Mouse (Mus musculus) forebrain, embryonic 13.5 days (tissue): ENCODE measurements around the gene Strip1. TPM values are rescaled to one million over a fixed set of nuclear protein-coding genes. Genes with fewer than 3 reads are reported as not detected.
"Not testable (repeated sequence)": the region's sequence is repeated elsewhere in the genome, so short reads cannot be mapped to it uniquely, and the experiment has no call there.

Experiments
- ATAC-seq: fragments of 200-750 bp; cut with Nextera tagmentation; 2 replicates; pipeline ENCODE4 v1.8.0; 2017
- H3K27ac ChIP-seq: fragments of 300-500 bp; sonication (generic); 2 replicates; pipeline ENCODE4 v1.5.1; 2015; ENCODE audit warnings: inconsistent platforms, mild to moderate bottlenecking, moderate library complexity
- H3K27me3 ChIP-seq: fragments of 300-500 bp; sonication (generic); 2 replicates; pipeline ENCODE4 v1.6.1; 2015; ENCODE audit warnings: mild to moderate bottlenecking, inconsistent platforms
- H3K36me3 ChIP-seq: fragments of 300-500 bp; sonication (generic); 2 replicates; pipeline ENCODE4 v1.6.1; 2015; ENCODE audit warnings: mild to moderate bottlenecking, inconsistent platforms; ENCODE audit not compliant: poor library complexity, severe bottlenecking
- H3K4me1 ChIP-seq: fragments of 300-500 bp; sonication (generic); 2 replicates; pipeline ENCODE4 v1.6.1; 2015; ENCODE audit warnings: inconsistent platforms
- H3K4me2 ChIP-seq: fragments of 300-500 bp; sonication (generic); 2 replicates; pipeline ENCODE4 v1.6.1; 2015; ENCODE audit warnings: inconsistent platforms, mild to moderate bottlenecking, moderate library complexity
- H3K4me3 ChIP-seq: fragments of 300-500 bp; sonication (generic); 2 replicates; pipeline ENCODE4 v1.5.1; 2015; ENCODE audit warnings: mild to moderate bottlenecking, inconsistent platforms
- H3K9ac ChIP-seq: fragments of 300-500 bp; sonication (generic); 2 replicates; pipeline ENCODE4 v1.6.1; 2015; ENCODE audit warnings: mild to moderate bottlenecking, inconsistent platforms
- H3K9me3 ChIP-seq: fragments of 300-500 bp; sonication (generic); replicated peaks from 2 replicates; pipeline ENCODE4 v1.6.1; 2016; ENCODE audit warnings: inconsistent platforms
- WGBS: fragments of 180-500 bp; shearing (Covaris S2); methylation state at CpG from one replicate; pipeline ENCODE4 v1.1.7; 2015; 5-methylcytosine and 5-hydroxymethylcytosine counted together
- polyA plus RNA-seq: library from polyadenylated mRNA; unstranded; fragments of >200 nt; fragmentation: Nextera tagmentation; extraction: Ambion mirVana; gene quantifications from 2 replicates; pipeline ENCODE4 v1.2.1, GENCODE M21; 2015

Gene Strip1
- polyA plus RNA-seq, 1 experiment from 2014 or later: 110 TPM

GRCm38 (mm10) chr3:107652968-107653367, 21.5 kb upstream of the Strip1 start:
- no peak overlapping the region for H3K4me2 ChIP-seq
- no peaks in the 10 kb centered on the region for H3K36me3 ChIP-seq
- no peaks in the 10 kb centered on the region for H3K4me1 ChIP-seq
- no peak overlapping the region for H3K27ac ChIP-seq
- H3K9me3 ChIP-seq: peaks cover 3% of the 10 kb centered on the region; the same call in 1 of the 2 replicates
- 97% methylated on average over 3 of the region's 3 CpGs for whole genome bisulfite sequencing
- no peaks in the 10 kb centered on the region for H3K27me3 ChIP-seq
- ATAC-seq: no peak
- H3K9ac ChIP-seq: no peak overlapping the region
- H3K4me3 ChIP-seq: no peak overlapping the region

- not testable (repeated sequence) for H3K4me2 ChIP-seq, H3K9me3 ChIP-seq, H3K4me3 ChIP-seq, H3K27ac ChIP-seq, H3K27me3 ChIP-seq, H3K9ac ChIP-seq, H3K4me1 ChIP-seq, ATAC-seq, H3K36me3 ChIP-seq
- 83% methylated on average over 5 of the region's 5 CpGs for WGBS
Observed at GRCm38 (mm10) chr3:107650276-107650675, 18.8 kb upstream of the Strip1 start.

GRCm38 (mm10) chr3:107646947-107647346, 15.5 kb upstream of the Strip1 start:
- Histone ChIP-seq H3K9ac (no peak overlapping the region), H3K4me3 (no peak overlapping the region), H3K27ac (no peak overlapping the region), H3K9me3 (no peaks in the 10 kb centered on the region), H3K4me1 (no peaks in the 10 kb centered on the region), H3K4me2 (no peak overlapping the region), H3K27me3 (no peaks in the 10 kb centered on the region), H3K36me3 (no peaks in the 10 kb centered on the region)
- WGBS: 95% methylated on average over 3 of the region's 3 CpGs
- ATAC-seq: no peak

- 53% methylated on average over 5 of the region's 5 CpGs for WGBS
- ATAC-seq: no peak
- H3K4me2 ChIP-seq: no peak overlapping the region
Observed at GRCm38 (mm10) chr3:107637606-107638172, 6.2 kb upstream of the Strip1 start.

GRCm38 (mm10) chr3:107636236-107636635, 4.7 kb upstream of the Strip1 start:
- Histone ChIP-seq H3K27ac (no peak overlapping the region), H3K4me3 (no peak overlapping the region), H3K36me3 (no peaks in the 10 kb centered on the region), H3K27me3 (no peaks in the 10 kb centered on the region), H3K4me1 (0 out of 2 replicates have a peak, but pooled peaks cover 10% of the 10 kb centered on the region), H3K4me2 (no peak overlapping the region), H3K9ac (no peak overlapping the region), H3K9me3 (no peaks in the 10 kb centered on the region)
- WGBS: 76% methylated on average over 3 of the region's 3 CpGs
- no peak for ATAC-seq

More at GRCm38 (mm10) chr3:107637606-107638172, 6.2 kb upstream of the Strip1 start:
- no peak overlapping the region for H3K4me3 ChIP-seq
- H3K27ac ChIP-seq: no peak overlapping the region
- H3K36me3 ChIP-seq: no peaks in the 10 kb centered on the region
- H3K27me3 ChIP-seq: no peaks in the 10 kb centered on the region
- H3K9me3 ChIP-seq: no peaks in the 10 kb centered on the region
- 0 out of 2 replicates have a peak, but pooled peaks cover 2% of the 10 kb centered on the region for H3K4me1 ChIP-seq
- H3K9ac ChIP-seq: no peak overlapping the region

- 59% methylated on average over 8 of the region's 8 CpGs for WGBS
- no peak overlapping the region for H3K27ac ChIP-seq
- no peaks in the 10 kb centered on the region for H3K9me3 ChIP-seq
- no peaks in the 10 kb centered on the region for H3K36me3 ChIP-seq
- H3K9ac ChIP-seq: no peak overlapping the region
- no peak overlapping the region for H3K4me2 ChIP-seq
- no peak for ATAC-seq
- 0 out of 2 replicates have a peak, but pooled peaks cover 10% of the 10 kb centered on the region for H3K4me1 ChIP-seq
- no peaks in the 10 kb centered on the region for H3K27me3 ChIP-seq
- no peak overlapping the region for H3K4me3 ChIP-seq
Observed at GRCm38 (mm10) chr3:107635836-107636235, 4.3 kb upstream of the Strip1 start.

- no peak overlapping the region for H3K4me2 ChIP-seq
- 95% methylated on average over 9 of the region's 9 CpGs for WGBS
- no peak overlapping the region for H3K9ac ChIP-seq
- no peak overlapping the region for H3K4me3 ChIP-seq
- H3K4me1 ChIP-seq: peaks cover 24% of the 10 kb centered on the region
- no peaks in the 10 kb centered on the region for H3K27me3 ChIP-seq
- peaks cover under 1% of the 10 kb centered on the region; the same call in 1 of the 2 replicates for H3K36me3 ChIP-seq
- H3K9me3 ChIP-seq: no peaks in the 10 kb centered on the region
- ATAC-seq: no peak
- no peak overlapping the region for H3K27ac ChIP-seq
Observed at GRCm38 (mm10) chr3:107633906-107634305, 2.4 kb upstream of the Strip1 start.

GRCm38 (mm10) chr3:107632786-107633185, 1.3 kb upstream of the Strip1 start:
- Histone ChIP-seq H3K4me2 (no peak overlapping the region), H3K36me3 (peaks cover 12% of the 10 kb centered on the region), H3K27me3 (no peaks in the 10 kb centered on the region), H3K9me3 (no peaks in the 10 kb centered on the region), H3K4me1 (peaks cover 24% of the 10 kb centered on the region), H3K4me3 (no peak overlapping the region), H3K27ac (no peak overlapping the region), H3K9ac (no peak overlapping the region)
- ATAC-seq: no peak
- WGBS: 89% methylated on average over 4 of the region's 4 CpGs

GRCm38 (mm10) chr3:107630682-107631522, 592 bp downstream of the Strip1 start, which contains the start of gene Gm10961:
Gene Gm10961 (plus strand): TSS chr3:107631322.
- peak within 1 kb of the TSS; percentile 97 for H3K9ac ChIP-seq
- H3K9me3 ChIP-seq: no peaks in the 10 kb centered on the region
- no peaks in the 10 kb centered on the region for H3K27me3 ChIP-seq
- H3K4me3 ChIP-seq: peak within 1 kb of the TSS; percentile 73
- peak within 1 kb of the TSS; percentile 96 for H3K27ac ChIP-seq
- H3K4me1 ChIP-seq: peaks cover 22% of the 10 kb centered on the region
- peaks cover 31% of the 10 kb centered on the region for H3K36me3 ChIP-seq
- WGBS: 2% methylated on average over 47 of the region's 48 CpGs
- peak within 1 kb of the TSS; percentile 76 for H3K4me2 ChIP-seq
- ATAC-seq: peak; percentile 85

- 0 out of 2 replicates have a peak overlapping the region, but pooled peaks have one; percentile 21 for H3K4me2 ChIP-seq
- peaks cover 46% of the 10 kb centered on the region for H3K36me3 ChIP-seq
- peaks cover 22% of the 10 kb centered on the region for H3K4me1 ChIP-seq
- 93% methylated on average over 4 of the region's 4 CpGs for WGBS
- H3K4me3 ChIP-seq: 0 out of 2 replicates have a peak overlapping the region, but pooled peaks have one; percentile 73
- H3K9me3 ChIP-seq: no peaks in the 10 kb centered on the region
- H3K9ac ChIP-seq: no peak overlapping the region
- H3K27me3 ChIP-seq: no peaks in the 10 kb centered on the region
- no peak overlapping the region for H3K27ac ChIP-seq
- ATAC-seq: no peak
Observed at GRCm38 (mm10) chr3:107629411-107629810, 2.1 kb downstream of the Strip1 start.

GRCm38 (mm10) chr3:107628551-107628950, 2.9 kb downstream of the Strip1 start:
- H3K4me2 ChIP-seq: no peak overlapping the region
- peaks cover 22% of the 10 kb centered on the region for H3K4me1 ChIP-seq
- no peak overlapping the region for H3K9ac ChIP-seq
- no peak for ATAC-seq
- no peak overlapping the region for H3K4me3 ChIP-seq
- no peaks in the 10 kb centered on the region for H3K27me3 ChIP-seq
- WGBS: 100% methylated on average over 2 of the region's 2 CpGs
- H3K27ac ChIP-seq: no peak overlapping the region
- no peaks in the 10 kb centered on the region for H3K9me3 ChIP-seq
- peaks cover 54% of the 10 kb centered on the region for H3K36me3 ChIP-seq

GRCm38 (mm10) chr3:107627641-107628040, 3.9 kb downstream of the Strip1 start:
- Histone ChIP-seq H3K36me3 (peaks cover 63% of the 10 kb centered on the region), H3K9ac (no peak overlapping the region), H3K4me1 (peaks cover 21% of the 10 kb centered on the region), H3K27ac (no peak overlapping the region), H3K4me2 (no peak overlapping the region), H3K27me3 (no peaks in the 10 kb centered on the region), H3K9me3 (no peaks in the 10 kb centered on the region), H3K4me3 (no peak overlapping the region)
- 84% methylated on average over 7 of the region's 7 CpGs for WGBS
- no peak for ATAC-seq
